Mouse (Mus musculus) thymus, adult 2 months (tissue): ENCODE data around the gene Zc3hav1.

Experiments used
- CTCF ChIP-seq: fragments of 200-500 bp; IDR thresholded peaks from 2 replicates; pipeline ENCODE4 v1.5.1; 2012; ENCODE audit warnings: mild to moderate bottlenecking, control low read depth, low read length, moderate library complexity, borderline replicate concordance; ENCODE audit not compliant: control insufficient read depth, poor library complexity, insufficient read depth; ENCODE audit errors: extremely low read depth
- POLR2A ChIP-seq: fragments of 200-500 bp; IDR thresholded peaks from 2 replicates; pipeline ENCODE4 v1.6.1; 2012; ENCODE audit warnings: mild to moderate bottlenecking, low read length, control low read depth, moderate library complexity; ENCODE audit not compliant: control insufficient read depth, poor library complexity, insufficient read depth; ENCODE audit errors: extremely low read depth

GRCm38 (mm10) chr6:38293708-38294107, 60.7 kb downstream of the Zc3hav1 start:
- TF ChIP-seq CTCF (no peak), POLR2A (no peak)
